Mouse (Mus musculus) ES-E14 (cell line): ENCODE results near the gene Snap91. TPM values are rescaled to one million over a fixed set of nuclear protein-coding genes. Genes with fewer than 3 reads are reported as not detected.

Source experiments
- DNase-seq: peaks from one replicate; pipeline ENCODE4 v3.0.0-alpha.2; 2013; ENCODE audit warnings: low read depth, low spot score
- H3K27ac ChIP-seq: 2 replicates; pipeline ENCODE4 v1.5.1; 2012; ENCODE audit warnings: low read depth, mild to moderate bottlenecking, low read length, moderate library complexity, mixed read lengths; ENCODE audit not compliant: poor library complexity, insufficient read depth, severe bottlenecking
- H3K36me3 ChIP-seq: 2 replicates; pipeline ENCODE4 v1.6.1; 2012; ENCODE audit warnings: mild to moderate bottlenecking, low read length, moderate library complexity, mixed read lengths; ENCODE audit not compliant: control insufficient read depth, poor library complexity, insufficient read depth, severe bottlenecking
- H3K4me1 ChIP-seq, 2 experiments: fragments of 150-350 bp in 1 of 2; sonication (generic) in 1 of 2; 2 replicates each; pipeline ENCODE4 v1.6.1; 2012; ENCODE audit warnings: low read length in 2 of 2, mild to moderate bottlenecking in 1 of 2, mixed read lengths in 1 of 2; ENCODE audit not compliant: control insufficient read depth in 2 of 2, insufficient read depth in 2 of 2, poor library complexity in 1 of 2
- H3K4me3 ChIP-seq, 2 experiments: fragments of 150-350 bp in 1 of 2; sonication (generic) in 1 of 2; 2 replicates each; pipeline ENCODE4 v1.5.1; 2012; ENCODE audit warnings: low read length in 2 of 2, low read depth in 1 of 2, mild to moderate bottlenecking in 1 of 2, mixed read lengths in 1 of 2; ENCODE audit not compliant: insufficient read depth in 1 of 2, poor library complexity in 1 of 2, severe bottlenecking in 1 of 2
- H3K9ac ChIP-seq: 2 replicates; pipeline ENCODE4 v1.6.1; 2012; ENCODE audit warnings: low read depth, mild to moderate bottlenecking, low read length, mixed read lengths; ENCODE audit not compliant: poor library complexity, insufficient read depth, severe bottlenecking
- H3K9me3 ChIP-seq: fragments of 150-350 bp; sonication (generic); 2 replicates; pipeline ENCODE4 v1.6.1; 2012; ENCODE audit warnings: low read depth, mild to moderate bottlenecking, low read length; ENCODE audit not compliant: control insufficient read depth, insufficient read depth
- CHD2 ChIP-seq: IDR thresholded peaks from 2 replicates; pipeline ENCODE4 v1.6.1; 2014; ENCODE audit warnings: mild to moderate bottlenecking, low read depth, low read length, inconsistent platforms
- HCFC1 ChIP-seq: IDR thresholded peaks from 2 replicates; pipeline ENCODE4 v1.6.1; 2012; ENCODE audit warnings: low read length, inconsistent platforms, borderline replicate concordance; ENCODE audit not compliant: insufficient read depth
- MAFK ChIP-seq: IDR thresholded peaks from 2 replicates; pipeline ENCODE4 v1.6.1; 2014; ENCODE audit warnings: mild to moderate bottlenecking, low read depth, low read length, inconsistent platforms; ENCODE audit not compliant: insufficient read depth
- ZC3H11A ChIP-seq: IDR thresholded peaks from 2 replicates; pipeline ENCODE4 v1.6.1; 2012; ENCODE audit warnings: low read depth, mild to moderate bottlenecking, inconsistent platforms, low read length, borderline replicate concordance
- ZNF384 ChIP-seq: IDR thresholded peaks from 2 replicates; pipeline ENCODE4 v1.6.1; 2012; ENCODE audit warnings: low read depth, low read length, inconsistent platforms
- in situ Hi-C, 2 experiments: fragments of 600-800 bp; cut with MboI; formaldehyde crosslinking; loops; one replicate each; pipeline ENCODE4 v1.15.1; 2025; ENCODE audit warnings: low sequenced_read_pairs in 2 of 2, inconsistent platforms in 1 of 2; ENCODE audit not compliant: unreplicated experiment in 2 of 2
- total RNA-seq: library from RNA; depleted of rRNA; stranded (reverse); fragments of 300-350 nt; gene quantifications from 2 replicates; pipeline ENCODE4 v1.2.3, GENCODE M21; 2012

Snap91 gene
- total RNA-seq, 1 experiment, result 0.80 TPM

GRCm38 (mm10) chr9:86729811-86730210, 150.6 kb downstream of the Snap91 start:
- TF ChIP-seq CHD2, result no peak
- TF ChIP-seq MAFK, result no peak
- TF ChIP-seq ZNF384, result no peak
- no peak for TF ChIP-seq ZC3H11A
- TF ChIP-seq HCFC1, result no peak

GRCm38 (mm10) chr9:86729084-86729483, 151.4 kb downstream of the Snap91 start:
- in situ Hi-C loops, result no loop called here

More at GRCm38 (mm10) chr9:86729811-86730210, 150.6 kb downstream of the Snap91 start:
- H3K36me3 ChIP-seq, result no peaks in the 10 kb centered on the region
- in situ Hi-C loops, result no loop called here
- no peak overlapping the region for H3K4me3 ChIP-seq
- DNase-seq, result no peak
- no peak overlapping the region for H3K27ac ChIP-seq
- no peaks in the 10 kb centered on the region for H3K9me3 ChIP-seq
- peaks cover 4 to 5% of the 10 kb centered on the region in 2 experiments; a peak in 3 of 4 replicates for H3K4me1 ChIP-seq
- no peak overlapping the region for H3K9ac ChIP-seq

GRCm38 (mm10) chr9:86728214-86728814, 152.1 kb downstream of the Snap91 start:
- no peak for TF ChIP-seq ZC3H11A
- TF ChIP-seq HCFC1, result no peak
- no peak for TF ChIP-seq ZNF384
- no peak for TF ChIP-seq CHD2
- no peak for TF ChIP-seq MAFK
- no peak overlapping the region for H3K9ac ChIP-seq
- H3K27ac ChIP-seq, result no peak overlapping the region
- in situ Hi-C loops, result no loop called here
- H3K36me3 ChIP-seq, result no peaks in the 10 kb centered on the region
- H3K4me1 ChIP-seq, result peaks cover 5% of the 10 kb centered on the region in 2 experiments; a peak in 3 of 4 replicates
- DNase-seq, result no peak
- H3K9me3 ChIP-seq, result no peaks in the 10 kb centered on the region
- H3K4me3 ChIP-seq, result no peak overlapping the region

More at GRCm38 (mm10) chr9:86729084-86729483, 151.4 kb downstream of the Snap91 start:
- Histone ChIP-seq H3K4me3 (no peak overlapping the region), H3K4me1 (peaks cover 4 to 5% of the 10 kb centered on the region in 2 experiments; a peak in 3 of 4 replicates), H3K27ac (no peak overlapping the region), H3K36me3 (no peaks in the 10 kb centered on the region), H3K9me3 (no peaks in the 10 kb centered on the region), H3K9ac (no peak overlapping the region)
- TF ChIP-seq ZC3H11A (no peak), MAFK (no peak), CHD2 (no peak), ZNF384 (no peak), HCFC1 (no peak)
- DNase-seq, result no peak

- Histone ChIP-seq H3K27ac (no peak overlapping the region), H3K4me3 (no peak overlapping the region), H3K36me3 (no peaks in the 10 kb centered on the region), H3K9me3 (no peaks in the 10 kb centered on the region), H3K4me1 (peaks cover 7% of the 10 kb centered on the region in 2 experiments; a peak in 3 of 4 replicates), H3K9ac (no peak overlapping the region)
- in situ Hi-C loops, result no loop called here
- no peak for DNase-seq
- TF ChIP-seq CHD2 (no peak), HCFC1 (no peak), ZNF384 (no peak), MAFK (no peak), ZC3H11A (no peak)
Measured at GRCm38 (mm10) chr9:86726381-86726720, 154.1 kb downstream of the Snap91 start.
